Mouse (Mus musculus) left cerebral cortex, postnatal 4 days (tissue): ENCODE measurements at regions not wholly inside any gene's neighbourhood (a gene's known extent, or its start where the extent isn't known, plus 50 kb on each side); places are given as distances from the start of the nearest gene placed in this dataset.

Experiments
- DNase-seq: peaks from one replicate; pipeline ENCODE4 v3.0.0-alpha.2; 2022
- intact Hi-C: fragments of 180-260 bp; cut with DNase I; formaldehyde crosslinking; loops from one replicate; pipeline ENCODE4 v1.15.1; 2025

GRCm38 (mm10) chr2:173930606-173931177, 145.4 kb upstream of the Stx16 start:
- intact Hi-C loops, result no loop called here

GRCm38 (mm10) chr2:173935706-173936105, 140.4 kb upstream of the Stx16 start:
- no peak for DNase-seq
- intact Hi-C loops, result no loop called here

More at GRCm38 (mm10) chr2:173930606-173931177, 145.4 kb upstream of the Stx16 start:
- DNase-seq, result no peak

- intact Hi-C loops, result no loop called here
Observed at GRCm38 (mm10) chr2:173937531-173938439, 138.3 kb upstream of the Stx16 start.

DNA sequence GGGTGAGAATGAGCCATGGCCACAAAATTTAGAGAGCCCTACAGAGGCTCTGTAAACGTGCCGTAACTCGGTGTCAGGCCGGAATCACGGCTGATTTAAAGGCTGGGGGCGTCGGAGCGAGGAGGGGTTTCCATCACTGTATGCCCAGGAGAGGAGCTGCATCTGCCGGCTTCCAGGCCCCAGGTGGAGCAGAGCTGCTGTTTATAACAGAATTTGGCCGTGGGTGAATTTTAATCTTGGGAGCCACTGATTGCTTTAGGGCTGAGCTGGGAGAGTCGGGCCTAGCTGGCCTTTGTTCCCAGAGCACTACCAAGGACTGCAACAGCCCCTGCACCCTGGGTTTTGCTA, 137.7 kb upstream of the Stx16 start:
- intact Hi-C loops, result no loop called here
- DNase-seq, result no peak

More at GRCm38 (mm10) chr2:173937531-173938439, 138.3 kb upstream of the Stx16 start:
- peak; percentile 12 for DNase-seq

DNA sequence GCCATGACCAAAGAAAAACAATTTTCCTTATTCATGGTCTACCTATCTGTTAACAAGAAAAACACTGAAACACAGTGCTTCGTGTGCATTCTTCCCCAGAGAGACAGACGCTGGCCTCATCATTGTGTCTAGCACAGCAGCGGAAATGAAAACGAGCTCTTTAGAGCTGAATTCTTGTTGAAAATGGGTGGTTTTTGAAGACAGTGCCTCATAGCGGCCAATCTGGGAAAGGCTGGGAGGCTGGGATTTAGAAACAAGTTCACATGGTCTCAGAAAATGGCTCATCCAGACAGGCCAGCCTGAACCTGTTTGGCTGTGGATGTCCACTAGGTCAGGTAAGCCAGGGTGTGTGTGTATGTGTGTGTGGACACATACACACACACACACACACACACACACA, 130.7 kb upstream of the Stx16 start:
- DNase-seq, result no peak
- intact Hi-C loops, result no loop called here

GRCm38 (mm10) chr2:173948586-173948985, 127.5 kb upstream of the Stx16 start:
- intact Hi-C loops, result no loop called here
- no peak for DNase-seq

GRCm38 (mm10) chr2:173950164-173950891, 125.8 kb upstream of the Stx16 start:
- intact Hi-C loops, result no loop called here
- no peak for DNase-seq

DNA sequence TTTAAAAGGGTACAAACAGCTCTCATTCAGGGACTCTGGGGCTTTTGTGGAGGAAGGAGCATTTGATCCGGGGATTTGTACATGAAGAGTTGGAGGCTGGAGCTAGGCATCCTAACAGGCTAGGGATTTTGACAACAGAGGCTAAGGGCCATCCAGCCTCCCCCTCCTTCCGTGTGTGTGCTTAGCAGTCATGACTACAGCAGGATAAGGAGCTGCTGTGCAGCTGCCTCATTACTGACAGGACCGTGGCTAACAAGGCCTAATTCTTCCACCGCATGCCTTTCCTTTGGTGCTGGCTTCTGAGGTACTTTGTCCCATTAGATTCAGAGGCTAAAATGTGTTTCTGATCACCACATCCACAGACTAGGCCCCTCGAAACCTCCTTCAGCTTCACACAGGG, 110.0 kb upstream of the Stx16 start:
- intact Hi-C loops, result no loop called here
- DNase-seq, result no peak

GRCm38 (mm10) chr2:173970789-173971188, 105.3 kb upstream of the Stx16 start:
- DNase-seq, result no peak

GRCm38 (mm10) chr2:173976314-173977053, 99.6 kb upstream of the Stx16 start:
- DNase-seq, result no peak
- intact Hi-C loops, result no loop called here

More at GRCm38 (mm10) chr2:173970789-173971188, 105.3 kb upstream of the Stx16 start:
- intact Hi-C loops, result no loop called here

DNA sequence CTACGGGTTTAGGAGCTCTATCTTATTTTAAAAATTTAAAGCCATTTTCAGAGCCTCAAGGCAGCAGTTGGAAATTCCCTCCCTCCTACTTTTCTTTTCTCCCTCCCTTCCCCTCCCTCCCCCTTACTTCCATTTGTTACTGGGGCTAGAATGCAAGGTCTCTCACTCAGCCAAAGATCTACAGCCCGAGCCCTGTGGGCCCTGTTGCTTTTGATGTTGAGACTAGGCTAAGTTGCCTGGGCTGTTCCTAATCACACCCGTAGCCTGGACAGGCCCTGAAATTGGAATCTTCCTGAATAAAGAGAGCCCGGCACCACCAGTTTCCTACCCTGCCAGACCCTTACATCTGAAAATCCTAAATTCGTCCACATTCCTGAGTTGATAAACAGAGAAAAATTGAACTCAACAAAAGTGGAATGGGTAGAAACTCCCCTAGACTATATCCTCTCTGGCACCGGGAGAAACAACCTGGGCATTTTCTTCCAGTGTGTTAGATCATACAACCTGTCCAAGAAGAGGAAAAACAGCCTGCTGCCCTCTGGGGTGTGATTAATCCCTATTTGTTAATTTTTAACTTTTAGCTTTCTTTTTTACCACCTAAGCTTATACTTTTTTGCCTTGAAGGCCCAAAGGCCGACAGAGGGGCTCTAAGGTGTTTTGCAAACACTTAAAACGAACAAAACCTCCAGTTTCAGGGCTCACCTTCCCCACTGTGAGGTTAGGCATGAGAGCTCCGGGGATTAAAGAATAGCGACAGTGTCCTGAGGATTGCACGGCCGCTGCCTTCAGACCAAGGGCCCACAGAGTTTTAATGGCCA, 98.7 kb upstream of the Stx16 start:
- intact Hi-C loops, result no loop called here
- DNase-seq, result no peak

DNA sequence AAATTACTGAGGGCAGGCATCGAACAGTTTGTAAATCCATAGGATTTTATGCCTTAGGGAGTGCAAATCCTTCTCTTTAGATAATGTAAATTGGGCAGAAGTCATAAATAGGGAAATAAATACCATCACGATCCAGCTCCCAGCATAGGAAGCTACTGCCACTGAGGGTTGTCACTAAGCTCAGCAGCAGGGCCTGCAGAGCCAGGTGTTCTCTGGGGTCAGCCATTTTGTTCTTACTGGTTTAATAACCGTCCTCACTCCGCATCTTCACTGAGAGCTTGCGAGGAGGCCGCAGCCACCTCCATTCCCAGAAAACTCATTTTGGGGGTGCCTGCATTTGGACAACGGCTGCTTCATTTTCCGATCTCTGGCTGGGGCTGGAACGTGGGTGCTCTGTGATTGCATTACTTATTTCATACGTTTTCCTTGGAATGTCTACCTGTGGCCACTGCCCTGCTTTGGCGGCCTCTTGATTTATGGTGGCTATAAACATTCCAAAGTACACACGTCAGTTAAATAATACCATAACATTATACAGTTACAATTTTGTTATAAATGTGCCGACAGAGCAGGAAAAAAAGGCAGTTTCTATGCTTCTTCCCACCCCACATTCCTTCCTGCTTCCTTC, 97.9 kb upstream of the Stx16 start:
- no peak for DNase-seq
- intact Hi-C loops, result no loop called here

DNA sequence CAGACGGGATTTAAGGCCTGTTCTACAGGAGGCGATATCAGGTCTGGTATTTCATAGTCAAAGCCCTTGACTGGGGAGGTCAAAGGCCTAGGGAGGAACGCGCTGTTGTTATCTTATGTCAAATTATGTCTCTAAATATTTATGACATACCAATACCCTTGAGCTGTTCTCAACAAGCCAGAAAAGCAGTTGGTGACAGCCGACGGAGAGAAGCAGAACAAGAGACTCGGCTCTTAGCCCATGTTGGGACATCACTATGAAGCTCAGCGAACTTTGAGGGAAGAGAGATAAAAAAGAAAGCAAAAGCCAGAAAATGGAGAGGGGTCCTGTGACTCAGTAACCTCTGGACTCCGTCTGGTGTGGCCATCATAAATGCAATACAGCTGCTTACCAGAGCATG, 95.1 kb upstream of the Stx16 start:
- DNase-seq, result no peak
- intact Hi-C loops, result no loop called here

DNA sequence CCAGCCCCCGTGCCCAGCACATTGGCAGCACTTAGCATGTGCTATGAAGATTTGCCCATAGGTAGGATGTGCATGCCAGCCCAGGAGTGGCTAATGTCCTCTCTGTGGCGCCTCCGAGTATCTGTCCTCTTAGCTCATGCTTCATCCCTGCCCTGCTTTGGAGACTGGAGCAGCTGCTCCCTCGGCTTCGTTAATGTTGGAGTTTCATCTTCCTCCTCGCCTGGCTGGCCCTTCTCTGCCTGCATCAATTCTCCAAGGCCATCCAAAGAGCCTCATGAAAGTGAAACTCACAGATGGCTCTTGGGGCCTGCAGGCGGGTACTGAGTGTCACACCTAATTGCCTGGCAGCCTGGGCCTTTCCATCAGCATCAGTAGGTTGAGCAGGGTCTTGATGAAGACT, 88.6 kb upstream of the Stx16 start:
- DNase-seq, result no peak
- intact Hi-C loops, result no loop called here

DNA sequence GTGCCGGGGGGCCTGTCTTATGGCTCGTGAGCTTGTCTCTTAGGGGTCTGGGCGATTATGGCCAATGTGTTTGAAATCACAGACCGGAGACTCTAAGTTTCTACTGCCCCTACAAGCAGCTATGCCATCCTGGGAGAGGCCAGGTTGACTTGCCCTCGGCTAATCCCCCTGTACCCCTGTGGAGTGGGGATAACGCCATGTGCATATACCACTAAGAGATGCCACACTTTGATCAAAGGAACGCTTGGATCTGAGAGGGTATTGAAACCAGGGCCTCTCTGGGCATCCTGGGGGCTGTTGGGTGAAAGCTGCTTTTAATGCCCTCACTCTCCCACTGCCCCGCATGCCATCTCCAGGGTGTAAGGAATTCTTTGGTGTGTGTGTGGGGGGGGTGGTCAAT, 88.2 kb upstream of the Stx16 start:
- DNase-seq, result no peak
- intact Hi-C loops, result no loop called here

DNA sequence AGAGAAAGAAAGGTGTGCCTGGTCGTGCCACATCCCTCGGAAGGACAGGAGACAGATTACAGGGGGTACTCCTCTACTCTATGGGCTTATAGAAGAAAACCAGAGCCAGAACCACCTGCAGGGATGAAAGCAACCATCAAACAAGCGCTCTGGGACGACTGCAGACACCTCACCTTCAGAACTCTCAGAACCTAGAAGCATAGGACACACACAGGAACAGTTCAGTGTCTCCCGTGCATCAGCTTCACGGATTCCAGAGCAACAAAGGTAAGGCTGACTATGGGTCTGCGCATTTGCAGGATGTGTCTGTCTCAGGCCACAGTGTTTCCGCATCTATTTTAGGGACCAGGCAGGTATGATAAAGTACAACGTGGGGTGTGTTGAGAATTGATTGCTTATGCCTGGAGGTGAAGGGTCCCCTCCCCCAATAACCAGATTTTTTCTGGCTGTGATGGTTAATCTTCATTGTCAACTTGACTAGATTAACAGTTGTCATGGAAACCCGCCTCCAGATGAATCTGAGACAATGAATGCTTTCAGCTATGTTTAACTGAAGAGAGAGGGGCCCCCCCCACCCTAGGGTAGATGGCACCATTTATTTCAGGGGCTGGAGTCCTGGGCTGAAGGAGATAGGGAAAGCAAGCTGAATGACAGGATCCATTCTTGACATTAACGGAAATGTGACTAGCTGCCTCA, 87.3 kb upstream of the Stx16 start:
- intact Hi-C loops, result no loop called here
- no peak for DNase-seq

DNA sequence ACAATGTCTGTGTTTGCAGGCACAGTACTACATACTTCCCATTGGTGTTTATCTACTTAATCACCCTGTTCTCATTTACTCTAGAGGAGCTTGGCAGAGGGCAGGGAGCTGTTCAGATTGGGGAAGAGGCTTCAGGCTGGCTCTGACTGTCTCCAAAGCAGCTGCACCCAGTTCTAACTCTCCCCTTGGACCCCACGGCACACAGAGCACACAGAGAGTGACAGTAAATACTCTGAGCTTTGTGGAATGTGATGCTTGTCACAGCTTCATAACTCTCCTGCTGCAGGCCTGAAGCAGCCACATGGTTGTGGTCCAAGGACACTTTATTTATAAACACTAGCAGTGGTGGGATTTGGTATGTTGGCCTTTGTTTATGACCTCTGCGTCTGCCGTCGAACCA, 85.4 kb upstream of the Stx16 start:
- DNase-seq, result no peak
- intact Hi-C loops, result no loop called here

GRCm38 (mm10) chr2:173991447-173991846, 84.7 kb upstream of the Stx16 start:
- intact Hi-C loops, result no loop called here
- no peak for DNase-seq

DNA sequence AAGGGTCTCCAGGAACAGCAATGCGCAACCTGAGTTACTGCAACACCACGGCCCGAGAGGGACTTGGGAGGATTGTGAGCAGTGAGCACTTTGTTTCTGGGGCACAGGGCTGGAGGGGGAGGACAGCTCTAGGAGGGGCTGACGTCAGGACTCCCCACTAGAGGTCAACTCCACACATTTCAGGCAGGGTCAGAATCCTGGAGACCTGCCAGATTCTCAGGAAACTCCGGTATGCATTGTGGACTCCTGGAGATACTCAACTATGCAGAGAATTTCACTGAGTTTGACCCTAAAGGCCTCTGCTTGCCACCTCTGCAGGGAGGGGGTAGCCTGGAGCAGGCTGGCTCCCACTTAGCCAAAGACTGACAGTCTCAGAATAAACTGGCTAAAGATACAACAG, 84.1 kb upstream of the Stx16 start:
- intact Hi-C loops, result no loop called here
- DNase-seq, result no peak
